Mouse (Mus musculus): Measurements from ENCODE around the gene Tmem223.
A peak's percentile ranks its signal among the peaks of the same experiment; 100 is the strongest.

GRCm38 (mm10) chr19:8774086-8774835, 3.5 kb downstream of the Tmem223 start, which contains the start of gene Tmem179b:
- TF ChIP-seq EP300 (IDR thresholded peaks at IDR 0.05; ENCODE audit: low read depth) (peak; percentile 73), CTCF (IDR thresholded peaks at IDR 0.05; ENCODE audit: low read depth) (no peak)
